In genomic region chr6:142485478-142486123, GRCm38 (mm10) we compare ENCODE assay signal across 24 mouse cellular contexts. TPM values are rescaled to one million over a fixed set of nuclear protein-coding genes. Genes with fewer than 3 reads are reported as not detected.
A peak's percentile ranks its signal among the peaks of the same experiment; 100 is the strongest.
DNase-seq lines count a peak whose midpoint lies in the region; ATAC-seq and TF ChIP-seq lines count a peak whose summit lies in the region.
"Had no signal": no experiment of that assay in that cellular context is flagged by ENCODE, and none has a peak within 500 bp of the region (broad histone marks: within the 10 kb centered on the region; RNA-seq: fewer than 3 reads in every experiment).

No protein-coding gene starts in this region.

- peaks cover 15% of the 10 kb centered on the region; the same call in 1 of the 2 replicates for H3K9me3 ChIP-seq in heart, embryonic 13.5 days
- no peaks in the 10 kb centered on the region for H3K9me3 ChIP-seq in heart, embryonic 10.5 days
- no peaks in the 10 kb centered on the region for H3K9me3 ChIP-seq in CH12.LX (replicated peaks; ENCODE audit: low read length)
- H3K9me3 ChIP-seq in heart, postnatal 0 days (replicated peaks; ENCODE audit: control insufficient read depth, low read length): no peaks in the 10 kb centered on the region
- H3K9me3 ChIP-seq: embryonic facial prominence, embryonic 10.5 days; limb, embryonic 15.5 days; liver, embryonic 15.5 days had no signal

- H3K4me2 ChIP-seq in heart, embryonic 13.5 days: peak overlapping the region; percentile 51
- H3K4me2 ChIP-seq in CH12.LX (ENCODE audit: insufficient read depth, low read depth, poor library complexity, severe bottlenecking): no peak overlapping the region
- H3K4me2 ChIP-seq in heart, postnatal 0 days (ENCODE audit: low read depth, low read length): peak overlapping the region; percentile 46
- H3K4me2 ChIP-seq: limb, embryonic 15.5 days; liver, embryonic 15.5 days had no signal

- no peak for ATAC-seq in heart, embryonic 13.5 days (ENCODE audit: extremely low read depth, insufficient number of reproducible peaks, low FRiP score, low TSS enrichment)
- ATAC-seq in heart, postnatal 0 days (ENCODE audit: insufficient read depth, low read depth): peak; percentile 86

- peaks cover 16% of the 10 kb centered on the region for H3K4me1 ChIP-seq in heart, embryonic 13.5 days
- H3K4me1 ChIP-seq in heart, embryonic 10.5 days: no peaks in the 10 kb centered on the region
- H3K4me1 ChIP-seq in CH12.LX (ENCODE audit: control insufficient read depth in 1 of 2, insufficient read depth in 2 of 2): peaks cover 0 to 16% of the 10 kb centered on the region in 2 experiments; a peak in 2 of 4 replicates
- H3K4me1 ChIP-seq in heart, postnatal 0 days (ENCODE audit: control insufficient read depth, insufficient read depth): peaks cover 19% of the 10 kb centered on the region
- H3K4me1 ChIP-seq in cerebellum, adult 2 months (ENCODE audit: control insufficient read depth, insufficient read depth, low read length): no peaks in the 10 kb centered on the region
- H3K4me1 ChIP-seq: embryonic facial prominence, embryonic 10.5 days; limb, embryonic 15.5 days; liver, embryonic 15.5 days had no signal

- peak overlapping the region; percentile 76 for H3K27ac ChIP-seq in heart, embryonic 13.5 days (replicated peaks)
- no peak overlapping the region for H3K27ac ChIP-seq in heart, embryonic 10.5 days
- H3K27ac ChIP-seq in CH12.LX (ENCODE audit: insufficient read depth, low read depth): no peak overlapping the region
- peak overlapping the region; percentile 76 for H3K27ac ChIP-seq in heart, postnatal 0 days (ENCODE audit: low read depth)
- H3K27ac ChIP-seq in cerebellum, adult 2 months (ENCODE audit: insufficient read depth, low read length): no peak overlapping the region
- H3K27ac ChIP-seq: embryonic facial prominence, embryonic 10.5 days; limb, embryonic 15.5 days; liver, embryonic 15.5 days; stomach, postnatal 0 days had no signal

- no peak for TF ChIP-seq RAD21 in CH12.LX (IDR thresholded peaks at IDR 0.05; ENCODE audit: low read depth, low read length)

- in situ Hi-C loops in CH12.LX (cut with MboI; ENCODE audit: low pct_ligation_motif_present, low pct_unique_long_range_greater_than_20kb, low sequenced_read_pairs): no loop called here

- TF ChIP-seq EP300 in CH12.LX (IDR thresholded peaks at IDR 0.05; ENCODE audit: low read length): no peak
- peak; percentile 76; the same call in 1 of the 2 replicates for TF ChIP-seq EP300 in heart, postnatal 0 days (IDR thresholded peaks at IDR 0.05; ENCODE audit: low read depth)

- TF ChIP-seq CTCF in CH12.LX (conservative IDR thresholded peaks at IDR 0.05 in 1 of 2, IDR thresholded peaks at IDR 0.05 in 1 of 2; ENCODE audit: low read depth in 2 of 2, low read length in 2 of 2): no peak
- TF ChIP-seq CTCF in heart, postnatal 0 days (IDR thresholded peaks at IDR 0.05; ENCODE audit: low read depth): no peak
- TF ChIP-seq CTCF in cerebellum, adult 2 months (IDR thresholded peaks at IDR 0.05; ENCODE audit: borderline replicate concordance, insufficient read depth, low read depth, low read length): no peak

- no peak overlapping the region for H3K9ac ChIP-seq in heart, embryonic 13.5 days
- no peak overlapping the region for H3K9ac ChIP-seq in CH12.LX (ENCODE audit: insufficient read depth, low read depth)
- H3K9ac ChIP-seq in heart, postnatal 0 days (replicated peaks; ENCODE audit: low read depth, low read length): 0 out of 2 replicates have a peak overlapping the region, but pooled peaks have one; percentile 11
- H3K9ac ChIP-seq: limb, embryonic 15.5 days; liver, embryonic 15.5 days had no signal

- 76% methylated on average over 4 of the region's 4 CpGs for WGBS in heart, embryonic 13.5 days
- WGBS in heart, embryonic 10.5 days: 86% methylated on average over 4 of the region's 4 CpGs
- WGBS in heart, postnatal 0 days: 59% methylated on average over 4 of the region's 4 CpGs
- WGBS in cerebellum, adult 2 months: 88% methylated on average over 4 of the region's 4 CpGs

- dilution Hi-C loops in CH12.LX (cut with MboI; ENCODE audit: extremely low pct_ligation_motif_present, extremely low pct_unique_long_range_greater_than_20kb, low sequenced_read_pairs): no loop called here

- TF ChIP-seq POLR2A in CH12.LX (IDR thresholded peaks at IDR 0.05; ENCODE audit: low read depth, low read length): no peak
- no peak for TF ChIP-seq POLR2A in cerebellum, adult 2 months (IDR thresholded peaks at IDR 0.05; ENCODE audit: borderline replicate concordance, insufficient read depth, low read length)

- H3K79me2 ChIP-seq in CH12.LX (replicated peaks; ENCODE audit: control insufficient read depth, extremely low read depth, insufficient read depth, poor library complexity, severe bottlenecking): no peaks in the 10 kb centered on the region

- H3K27me3 ChIP-seq in heart, embryonic 13.5 days (replicated peaks): no peaks in the 10 kb centered on the region
- no peaks in the 10 kb centered on the region for H3K27me3 ChIP-seq in heart, embryonic 10.5 days (ENCODE audit: insufficient read depth, poor library complexity, severe bottlenecking)
- no peaks in the 10 kb centered on the region for H3K27me3 ChIP-seq in CH12.LX (replicated peaks)
- no peaks in the 10 kb centered on the region for H3K27me3 ChIP-seq in heart, postnatal 0 days (ENCODE audit: control insufficient read depth, insufficient read depth, low read length)
- H3K27me3 ChIP-seq in cerebellum, adult 2 months (ENCODE audit: control insufficient read depth, insufficient read depth, low read length): no peaks in the 10 kb centered on the region
- H3K27me3 ChIP-seq: limb, embryonic 15.5 days; liver, embryonic 15.5 days had no signal

- no peak overlapping the region for H3K4me3 ChIP-seq in heart, embryonic 13.5 days
- no peak overlapping the region for H3K4me3 ChIP-seq in heart, embryonic 10.5 days
- H3K4me3 ChIP-seq in CH12.LX (replicated peaks in 1 of 3; ENCODE audit: low read depth in 2 of 3, low read length in 2 of 3, poor library complexity in 1 of 3): no peak overlapping the region
- H3K4me3 ChIP-seq in heart, postnatal 0 days (ENCODE audit: low read depth, low read length): no peak overlapping the region
- no peak overlapping the region for H3K4me3 ChIP-seq in cerebellum, adult 2 months (replicated peaks; ENCODE audit: insufficient read depth, low read depth, low read length)
- H3K4me3 ChIP-seq: embryonic facial prominence, embryonic 10.5 days; limb, embryonic 15.5 days; liver, embryonic 15.5 days had no signal

- DNase-seq in heart, embryonic 10.5 days (ENCODE audit: low spot score): no peak
- DNase-seq in CH12.LX (ENCODE audit: extremely low read depth) (peak; percentile 14), ES-CJ7 (ENCODE audit: low read depth, low spot score) (peak; percentile 28)
- DNase-seq in heart, postnatal 0 days (ENCODE audit: low spot score): peak; percentile 85
- DNase-seq in left cerebral cortex, adult 18-20 months (ENCODE audit: low spot score in 2 of 2): no peak
- DNase-seq in cerebellum, adult 2 months: no peak
- DNase-seq: adrenal gland, postnatal 25 days; cerebellum, adult 18-20 months; gastrocnemius, postnatal 14 days; kidney, adult 2 months; kidney, postnatal 10 days; retina, postnatal 1 day had no signal

- peaks cover 58% of the 10 kb centered on the region for H3K36me3 ChIP-seq in heart, embryonic 13.5 days
- H3K36me3 ChIP-seq in heart, embryonic 10.5 days: peaks cover 56% of the 10 kb centered on the region
- no peaks in the 10 kb centered on the region for H3K36me3 ChIP-seq in CH12.LX (replicated peaks in 1 of 2; ENCODE audit: control insufficient read depth in 1 of 2, insufficient read depth in 1 of 2, low read length in 1 of 2)
- H3K36me3 ChIP-seq in heart, postnatal 0 days (replicated peaks; ENCODE audit: control insufficient read depth, insufficient read depth, low read length): peaks cover 31% of the 10 kb centered on the region
- H3K36me3 ChIP-seq: liver, embryonic 15.5 days had no signal

TF ChIP-seq in CH12.LX, 34 proteins besides CTCF, POLR2A, EP300 and RAD21 (continues in another document):
- no peak for TF ChIP-seq GABPA (IDR thresholded peaks at IDR 0.05; ENCODE audit: insufficient replicate concordance, low read depth, low read length)
- no peak for TF ChIP-seq MAFK (IDR thresholded peaks at IDR 0.05; ENCODE audit: insufficient replicate concordance, low read length)
- TF ChIP-seq MYC (IDR thresholded peaks at IDR 0.05; ENCODE audit: low read depth, low read length): no peak
- TF ChIP-seq NELFE (IDR thresholded peaks at IDR 0.05; ENCODE audit: low read depth, low read length): no peak
- no peak for TF ChIP-seq CHD1 (IDR thresholded peaks at IDR 0.05; ENCODE audit: low read depth, low read length)
- no peak for TF ChIP-seq E2F4 (IDR thresholded peaks at IDR 0.05; ENCODE audit: insufficient replicate concordance, low read depth, low read length)
- no peak for TF ChIP-seq USF1 (IDR thresholded peaks at IDR 0.05; ENCODE audit: low read depth, low read length)
- TF ChIP-seq USF2 (conservative IDR thresholded peaks at IDR 0.05; ENCODE audit: low read depth, low read length): no peak
- TF ChIP-seq MAZ (IDR thresholded peaks at IDR 0.05; ENCODE audit: low read depth, low read length): no peak
- no peak for TF ChIP-seq SIN3A (IDR thresholded peaks at IDR 0.05; ENCODE audit: low read length)
- no peak for TF ChIP-seq BHLHE40 (IDR thresholded peaks at IDR 0.05; ENCODE audit: low read depth, low read length)

RNA-seq across cellular contexts. Expression of gene Gys2, which starts 12.7 kb away (rescaled TPM):
- 0.23 and 2.5 TPM in 2 replicates for polyA plus RNA-seq in heart, embryonic 13.5 days (2015; fragmentation: Nextera tagmentation; extraction: Ambion mirVana)
- 0.05 and 1.4 TPM in 2 replicates for polyA plus RNA-seq in heart, embryonic 10.5 days (2016; fragmentation: Nextera tagmentation; extraction: Ambion mirVana)
- total RNA-seq in CH12.LX (2012; rRNA removed) (not detected in 2 replicates), CH12.LX (2014; rRNA removed) (not detected in 2 replicates)
- not detected in 2 replicates for polyA plus RNA-seq in CH12.LX (2012; ENCODE audit: insufficient read length, low read depth)
- total RNA-seq in heart, postnatal 0 days (2014; rRNA removed; ENCODE audit: low replicate concordance): 0.76 TPM in 1 of 2 replicates, not detected in the other
- 0.04 TPM in 1 of 2 replicates, not detected in the other for polyA plus RNA-seq in heart, postnatal 0 days (2015; fragmentation: Nextera tagmentation; extraction: Ambion mirVana)
- total RNA-seq in left cerebral cortex, adult 18-20 months (2021): not detected
- 0.05 and 0.08 TPM in 2 replicates for polyA plus RNA-seq in cerebellum, adult 2 months (2012; rRNA removed)
- total RNA-seq: ES-E14; hematopoietic stem cell, adult 5-6 weeks; left cerebral cortex, postnatal 36 days; megakaryocyte, adult 5-6 weeks had no signal
- polyA plus RNA-seq: embryonic facial prominence, embryonic 10.5 days; forebrain, embryonic 11.5 days; limb, embryonic 15.5 days; lung, embryonic 16.5 days; neural tube, embryonic 11.5 days had no signal

RNA-seq across cellular contexts. Expression of gene Ldhb, which starts 22.2 kb away (rescaled TPM):
- polyA plus RNA-seq in heart, embryonic 13.5 days (2015; fragmentation: Nextera tagmentation; extraction: Ambion mirVana): 990 and 1,118 TPM in 2 replicates
- polyA plus RNA-seq in heart, embryonic 10.5 days (2016; fragmentation: Nextera tagmentation; extraction: Ambion mirVana): 470 and 619 TPM in 2 replicates
- total RNA-seq in CH12.LX (2012; rRNA removed): 0.25 TPM in 1 of 2 replicates, not detected in the other
- total RNA-seq in CH12.LX (2014; rRNA removed): 0.59 TPM in 1 of 2 replicates, not detected in the other
- polyA plus RNA-seq in CH12.LX (2012; ENCODE audit: insufficient read length, low read depth): not detected in 2 replicates
- 851 and 887 TPM in 2 replicates for total RNA-seq in heart, postnatal 0 days (2014; rRNA removed; ENCODE audit: low replicate concordance)
- 2,292 and 2,354 TPM in 2 replicates for polyA plus RNA-seq in heart, postnatal 0 days (2015; fragmentation: Nextera tagmentation; extraction: Ambion mirVana)
- 100 to 1,000 TPM; 874 to 889 TPM for total RNA-seq in left cerebral cortex, adult 18-20 months (2021)
- polyA plus RNA-seq in cerebellum, adult 2 months (2012; rRNA removed): 1,547 and 1,570 TPM in 2 replicates

Comparison
In these comparisons a context has a peak if more than half of its experiments do, and no peak if none do; other contexts are left out.
1. H3K27ac ChIP-seq: peak in heart, embryonic 13.5 days (single experiment) and heart, postnatal 0 days (single experiment); none in heart, embryonic 10.5 days (single experiment), CH12.LX (single experiment) and cerebellum, adult 2 months (single experiment).
2. DNase-seq: peak in CH12.LX (single experiment), ES-CJ7 (single experiment) and heart, postnatal 0 days (single experiment); none in heart, embryonic 10.5 days (single experiment), left cerebral cortex, adult 18-20 months (0 of 2) and cerebellum, adult 2 months (0 of 2).
3. RNA of gene Ldhb, which starts 22.2 kb away (polyA plus RNA-seq): 2,292 to 2,354 TPM in heart, postnatal 0 days, 1,547 to 1,570 TPM in cerebellum, adult 2 months, 990 to 1,118 TPM in heart, embryonic 13.5 days and 470 to 619 TPM in heart, embryonic 10.5 days; not detected in CH12.LX; every median in the first group is over 100 times any median in the second.